Mouse (Mus musculus): ENCODE results near the gene Retsat. TPM values are rescaled to one million over a fixed set of nuclear protein-coding genes. Genes with fewer than 3 reads are reported as not detected.
A peak's percentile ranks its signal among the peaks of the same experiment; 100 is the strongest.

Gene Retsat
- polyA plus RNA-seq, 1 experiment from 2014 or later = 29.7 TPM

GRCm38 (mm10) chr6:72568736-72569135 lies 29.5 kb upstream of the Retsat start:
- WGBS = 89% methylated on average over 10 of the region's 10 CpGs
- no peak overlapping the region for H3K4me3 ChIP-seq (replicated peaks)
- H3K36me3 ChIP-seq = no peaks in the 10 kb centered on the region
- no peak overlapping the region for H3K27ac ChIP-seq
- no peaks in the 10 kb centered on the region for H3K27me3 ChIP-seq (replicated peaks)
- peaks cover 6% of the 10 kb centered on the region for H3K4me1 ChIP-seq (replicated peaks)
- no peaks in the 10 kb centered on the region for H3K9me3 ChIP-seq
- H3K4me2 ChIP-seq (replicated peaks) = no peak overlapping the region
- ATAC-seq = no peak
- H3K9ac ChIP-seq = no peak overlapping the region

GRCm38 (mm10) chr6:72570644-72571397 lies 27.5 kb upstream of the Retsat start:
- Histone ChIP-seq H3K4me2 (replicated peaks) (no peak overlapping the region), H3K36me3 (no peaks in the 10 kb centered on the region), H3K4me1 (replicated peaks) (peaks cover 1% of the 10 kb centered on the region; the same call in 1 of the 2 replicates), H3K27me3 (replicated peaks) (no peaks in the 10 kb centered on the region), H3K9me3 (no peaks in the 10 kb centered on the region), H3K9ac (no peak overlapping the region), H3K27ac (no peak overlapping the region), H3K4me3 (replicated peaks) (no peak overlapping the region)
- 85% methylated on average over 10 of the region's 10 CpGs for WGBS
- ATAC-seq = no peak

- no peak overlapping the region for H3K4me2 ChIP-seq (replicated peaks)
- 33% methylated on average over 3 of the region's 3 CpGs for WGBS
- no peaks in the 10 kb centered on the region for H3K36me3 ChIP-seq
- no peak overlapping the region for H3K27ac ChIP-seq
- no peaks in the 10 kb centered on the region for H3K9me3 ChIP-seq
- no peaks in the 10 kb centered on the region for H3K4me1 ChIP-seq (replicated peaks)
- no peak for ATAC-seq
- H3K9ac ChIP-seq = no peak overlapping the region
- H3K4me3 ChIP-seq (replicated peaks) = no peak overlapping the region
- H3K27me3 ChIP-seq (replicated peaks) = no peaks in the 10 kb centered on the region
These were observed 26.4 kb upstream of the Retsat start for GRCm38 (mm10) chr6:72571826-72572225.

GRCm38 (mm10) chr6:72576041-72576440 lies 22.2 kb upstream of the Retsat start:
- Histone ChIP-seq H3K9me3 (no peaks in the 10 kb centered on the region), H3K4me3 (replicated peaks) (no peak overlapping the region), H3K9ac (no peak overlapping the region), H3K4me2 (replicated peaks) (no peak overlapping the region), H3K27ac (no peak overlapping the region), H3K4me1 (replicated peaks) (no peaks in the 10 kb centered on the region), H3K27me3 (replicated peaks) (no peaks in the 10 kb centered on the region), H3K36me3 (0 out of 2 replicates have a peak, but pooled peaks cover 4% of the 10 kb centered on the region)
- ATAC-seq = no peak
- WGBS = 91% methylated on average over 3 of the region's 3 CpGs

GRCm38 (mm10) chr6:72581625-72582382 lies 16.5 kb upstream of the Retsat start:
- Histone ChIP-seq H3K27ac (no peak overlapping the region), H3K4me2 (replicated peaks) (no peak overlapping the region), H3K27me3 (replicated peaks) (no peaks in the 10 kb centered on the region), H3K9me3 (no peaks in the 10 kb centered on the region), H3K4me3 (replicated peaks) (no peak overlapping the region), H3K4me1 (replicated peaks) (no peaks in the 10 kb centered on the region), H3K9ac (no peak overlapping the region), H3K36me3 (0 out of 2 replicates have a peak, but pooled peaks cover 4% of the 10 kb centered on the region)
- ATAC-seq = no peak
- 81% methylated on average over 11 of the region's 11 CpGs for WGBS

- Histone ChIP-seq H3K27ac (no peak overlapping the region), H3K4me3 (replicated peaks) (no peak overlapping the region), H3K4me1 (replicated peaks) (no peaks in the 10 kb centered on the region), H3K27me3 (replicated peaks) (no peaks in the 10 kb centered on the region), H3K36me3 (no peaks in the 10 kb centered on the region), H3K4me2 (replicated peaks) (no peak overlapping the region), H3K9me3 (no peaks in the 10 kb centered on the region), H3K9ac (no peak overlapping the region)
- no peak for ATAC-seq
- WGBS = 82% methylated on average over 4 of the region's 4 CpGs
These were observed 14.9 kb upstream of the Retsat start for GRCm38 (mm10) chr6:72583211-72583839.

- H3K4me1 ChIP-seq (replicated peaks) = no peaks in the 10 kb centered on the region
- no peak overlapping the region for H3K4me3 ChIP-seq (replicated peaks)
- no peaks in the 10 kb centered on the region for H3K27me3 ChIP-seq (replicated peaks)
- no peak overlapping the region for H3K9ac ChIP-seq
- WGBS = 66% methylated on average over 11 of the region's 11 CpGs
- H3K27ac ChIP-seq = no peak overlapping the region
- H3K36me3 ChIP-seq = no peaks in the 10 kb centered on the region
- no peaks in the 10 kb centered on the region for H3K9me3 ChIP-seq
- no peak overlapping the region for H3K4me2 ChIP-seq (replicated peaks)
- peak; percentile 74 for ATAC-seq
These were observed 14.1 kb upstream of the Retsat start for GRCm38 (mm10) chr6:72584154-72584553.

GRCm38 (mm10) chr6:72586701-72587100 lies 11.6 kb upstream of the Retsat start:
- Histone ChIP-seq H3K36me3 (no peaks in the 10 kb centered on the region), H3K9ac (no peak overlapping the region), H3K4me3 (replicated peaks) (no peak overlapping the region), H3K9me3 (no peaks in the 10 kb centered on the region), H3K4me1 (replicated peaks) (no peaks in the 10 kb centered on the region), H3K4me2 (replicated peaks) (no peak overlapping the region), H3K27me3 (replicated peaks) (no peaks in the 10 kb centered on the region), H3K27ac (no peak overlapping the region)
- 76% methylated on average over 3 of the region's 3 CpGs for WGBS
- no peak for ATAC-seq

GRCm38 (mm10) chr6:72588307-72588706 lies 10.0 kb upstream of the Retsat start:
- H3K4me2 ChIP-seq (replicated peaks) = no peak overlapping the region
- H3K36me3 ChIP-seq = no peaks in the 10 kb centered on the region
- no peaks in the 10 kb centered on the region for H3K9me3 ChIP-seq
- no peak for ATAC-seq
- H3K27me3 ChIP-seq (replicated peaks) = no peaks in the 10 kb centered on the region
- H3K27ac ChIP-seq = no peak overlapping the region
- no peak overlapping the region for H3K4me3 ChIP-seq (replicated peaks)
- H3K9ac ChIP-seq = no peak overlapping the region
- H3K4me1 ChIP-seq (replicated peaks) = no peaks in the 10 kb centered on the region

- Histone ChIP-seq H3K36me3 (no peaks in the 10 kb centered on the region), H3K4me1 (replicated peaks) (no peaks in the 10 kb centered on the region), H3K9me3 (no peaks in the 10 kb centered on the region), H3K4me2 (replicated peaks) (no peak overlapping the region), H3K4me3 (replicated peaks) (no peak overlapping the region), H3K27me3 (replicated peaks) (no peaks in the 10 kb centered on the region), H3K9ac (no peak overlapping the region), H3K27ac (no peak overlapping the region)
- ATAC-seq = no peak
These were observed 8.2 kb upstream of the Retsat start for GRCm38 (mm10) chr6:72590111-72590510.

- Histone ChIP-seq H3K9ac (no peak overlapping the region), H3K4me3 (replicated peaks) (no peak overlapping the region), H3K4me2 (replicated peaks) (no peak overlapping the region), H3K27me3 (replicated peaks) (no peaks in the 10 kb centered on the region), H3K27ac (no peak overlapping the region), H3K9me3 (no peaks in the 10 kb centered on the region), H3K36me3 (no peaks in the 10 kb centered on the region), H3K4me1 (replicated peaks) (peaks cover 4% of the 10 kb centered on the region; the same call in 1 of the 2 replicates)
- 81% methylated on average over 6 of the region's 6 CpGs for WGBS
- no peak for ATAC-seq
These were observed 5.1 kb upstream of the Retsat start for GRCm38 (mm10) chr6:72593011-72593803.

GRCm38 (mm10) chr6:72593914-72594313 lies 4.4 kb upstream of the Retsat start:
- no peaks in the 10 kb centered on the region for H3K27me3 ChIP-seq (replicated peaks)
- no peak overlapping the region for H3K27ac ChIP-seq
- H3K36me3 ChIP-seq = no peaks in the 10 kb centered on the region
- WGBS = 50% methylated on average over 5 of the region's 5 CpGs
- ATAC-seq = no peak
- no peak overlapping the region for H3K4me2 ChIP-seq (replicated peaks)
- H3K4me3 ChIP-seq (replicated peaks) = no peak overlapping the region
- no peaks in the 10 kb centered on the region for H3K9me3 ChIP-seq
- no peak overlapping the region for H3K9ac ChIP-seq
- H3K4me1 ChIP-seq (replicated peaks) = peaks cover 4% of the 10 kb centered on the region; the same call in 1 of the 2 replicates
